Mouse (Mus musculus): ENCODE measurements around the gene Psg22.

- TF ChIP-seq CTCF (IDR thresholded peaks at IDR 0.05; ENCODE audit: low read depth) (no peak), EP300 (IDR thresholded peaks at IDR 0.05; ENCODE audit: low read depth) (no peak)
Measured at GRCm38 (mm10) chr7:18717790-18718189, at the start of gene Psg22.
